Mouse (Mus musculus) midbrain, embryonic 13.5 days (tissue): ENCODE data around the gene Rapgef5. TPM values are rescaled to one million over a fixed set of nuclear protein-coding genes. Genes with fewer than 3 reads are reported as not detected.

Experiments used
- ATAC-seq: fragments of 200-750 bp; cut with Nextera tagmentation; 2 replicates; pipeline ENCODE4 v1.8.0; 2017; ENCODE audit warnings: mild to moderate bottlenecking, moderate TSS enrichment, moderate library complexity
- H3K27ac ChIP-seq: fragments of 300-500 bp; sonication (generic); 2 replicates; pipeline ENCODE4 v1.5.1; 2015; ENCODE audit warnings: inconsistent platforms, mild to moderate bottlenecking, moderate library complexity
- H3K27me3 ChIP-seq: fragments of 300-500 bp; sonication (generic); 2 replicates; pipeline ENCODE4 v1.6.1; 2015; ENCODE audit warnings: mild to moderate bottlenecking, inconsistent platforms
- H3K36me3 ChIP-seq: fragments of 300-500 bp; sonication (generic); 2 replicates; pipeline ENCODE4 v1.6.1; 2015; ENCODE audit warnings: mild to moderate bottlenecking, inconsistent platforms
- H3K4me1 ChIP-seq: fragments of 300-500 bp; sonication (generic); replicated peaks from 2 replicates; pipeline ENCODE4 v1.6.1; 2015; ENCODE audit warnings: inconsistent platforms
- H3K4me2 ChIP-seq: fragments of 300-500 bp; sonication (generic); replicated peaks from 2 replicates; pipeline ENCODE4 v1.6.1; 2015; ENCODE audit warnings: moderate library complexity, mild to moderate bottlenecking, inconsistent platforms
- H3K4me3 ChIP-seq: fragments of 300-500 bp; sonication (generic); replicated peaks from 2 replicates; pipeline ENCODE4 v1.5.1; 2015; ENCODE audit warnings: mild to moderate bottlenecking, inconsistent platforms
- H3K9ac ChIP-seq: fragments of 300-500 bp; sonication (generic); replicated peaks from 2 replicates; pipeline ENCODE4 v1.6.1; 2015; ENCODE audit warnings: mild to moderate bottlenecking, inconsistent platforms
- H3K9me3 ChIP-seq: fragments of 300-500 bp; sonication (generic); 2 replicates; pipeline ENCODE4 v1.6.1; 2016; ENCODE audit warnings: mild to moderate bottlenecking, inconsistent platforms
- WGBS: fragments of 180-500 bp; shearing (Covaris S2); methylation state at CpG from one replicate; pipeline ENCODE4 v1.1.7; 2015; 5-methylcytosine and 5-hydroxymethylcytosine counted together
- polyA plus RNA-seq: library from polyadenylated mRNA; unstranded; fragments of >200 nt; fragmentation: Nextera tagmentation; extraction: Ambion mirVana; gene quantifications from 2 replicates; pipeline ENCODE4 v1.2.1, GENCODE M21; 2015

Rapgef5 gene
- polyA plus RNA-seq, 1 experiment from 2014 or later, result 42.1 TPM

DNA sequence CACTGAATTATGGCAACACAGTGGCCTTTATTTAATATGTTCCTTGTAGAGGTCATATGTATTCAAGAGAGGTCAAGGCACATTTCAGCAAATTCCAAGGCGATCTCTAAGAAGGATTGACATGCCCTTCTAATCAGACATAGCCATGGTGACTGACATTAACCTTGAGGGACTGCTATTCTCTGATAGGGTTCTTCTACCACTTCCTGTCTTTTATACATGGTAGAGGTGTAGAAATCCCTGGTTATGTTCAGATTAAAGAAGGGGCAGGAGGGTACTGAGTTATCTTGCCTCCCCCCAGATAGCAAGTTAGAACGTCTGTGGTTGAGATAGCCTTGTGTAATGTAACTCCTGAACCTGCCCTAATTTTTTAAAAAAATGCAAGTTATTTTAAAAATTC lies 69.1 kb downstream of the Rapgef5 start:
- no peak for ATAC-seq
- Histone ChIP-seq H3K27me3 (no peaks in the 10 kb centered on the region), H3K4me3 (no peak overlapping the region), H3K9me3 (no peaks in the 10 kb centered on the region), H3K27ac (no peak overlapping the region), H3K4me2 (no peak overlapping the region), H3K9ac (no peak overlapping the region), H3K36me3 (no peaks in the 10 kb centered on the region), H3K4me1 (no peaks in the 10 kb centered on the region)
- WGBS, result 92% methylated on average over 2 of the region's 2 CpGs

DNA sequence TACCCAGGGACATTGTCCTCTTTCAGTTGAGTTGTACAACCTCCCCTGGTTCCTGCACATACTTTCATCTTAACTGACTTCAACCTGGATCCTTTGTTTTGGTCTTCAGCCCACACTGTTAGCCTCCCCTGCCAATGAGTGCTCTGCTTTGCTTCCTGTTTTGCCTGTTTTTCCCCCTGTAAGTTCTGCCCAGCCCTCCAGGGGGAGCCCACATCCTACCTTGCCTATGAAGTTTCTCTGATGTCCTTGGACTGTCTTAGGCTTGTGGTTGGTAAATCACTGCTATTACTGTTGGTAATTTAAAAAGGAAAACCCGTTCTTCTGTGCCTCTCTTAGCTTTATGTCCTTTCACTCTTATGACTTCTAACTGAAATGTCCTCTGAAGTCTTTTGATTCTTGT lies 69.8 kb downstream of the Rapgef5 start:
- 41% methylated on average over 1 of the region's 1 CpGs for WGBS
- Histone ChIP-seq H3K27me3 (no peaks in the 10 kb centered on the region), H3K4me3 (no peak overlapping the region), H3K27ac (no peak overlapping the region), H3K4me1 (no peaks in the 10 kb centered on the region), H3K36me3 (no peaks in the 10 kb centered on the region), H3K4me2 (no peak overlapping the region), H3K9ac (no peak overlapping the region), H3K9me3 (no peaks in the 10 kb centered on the region)
- ATAC-seq, result no peak

DNA sequence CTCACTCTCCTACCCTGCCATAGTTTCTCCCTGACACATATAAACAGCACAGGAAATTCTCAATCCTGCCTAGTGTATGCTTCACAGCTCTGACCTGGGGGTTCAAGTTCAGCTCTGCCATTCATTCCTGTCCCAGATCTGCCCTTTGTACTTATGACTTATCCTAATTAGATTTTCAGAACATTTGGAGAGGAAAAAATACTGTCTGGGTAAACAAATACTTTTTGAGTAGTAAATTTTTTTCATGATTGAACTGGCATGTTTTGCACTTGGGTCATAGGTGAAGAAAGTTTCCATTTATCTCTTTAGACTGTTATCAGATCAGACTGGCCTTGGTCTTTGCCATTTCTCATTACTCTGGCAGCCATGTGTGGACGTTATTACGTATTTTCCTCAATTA lies 72.9 kb downstream of the Rapgef5 start:
- no peak overlapping the region for H3K4me3 ChIP-seq
- no peaks in the 10 kb centered on the region for H3K36me3 ChIP-seq
- no peak for ATAC-seq
- peaks cover 3% of the 10 kb centered on the region; the same call in 1 of the 2 replicates for H3K4me1 ChIP-seq
- no peaks in the 10 kb centered on the region for H3K9me3 ChIP-seq
- no peak overlapping the region for H3K4me2 ChIP-seq
- H3K27me3 ChIP-seq, result no peaks in the 10 kb centered on the region
- no peak overlapping the region for H3K27ac ChIP-seq
- 96% methylated on average over 2 of the region's 2 CpGs for WGBS
- H3K9ac ChIP-seq, result no peak overlapping the region

DNA sequence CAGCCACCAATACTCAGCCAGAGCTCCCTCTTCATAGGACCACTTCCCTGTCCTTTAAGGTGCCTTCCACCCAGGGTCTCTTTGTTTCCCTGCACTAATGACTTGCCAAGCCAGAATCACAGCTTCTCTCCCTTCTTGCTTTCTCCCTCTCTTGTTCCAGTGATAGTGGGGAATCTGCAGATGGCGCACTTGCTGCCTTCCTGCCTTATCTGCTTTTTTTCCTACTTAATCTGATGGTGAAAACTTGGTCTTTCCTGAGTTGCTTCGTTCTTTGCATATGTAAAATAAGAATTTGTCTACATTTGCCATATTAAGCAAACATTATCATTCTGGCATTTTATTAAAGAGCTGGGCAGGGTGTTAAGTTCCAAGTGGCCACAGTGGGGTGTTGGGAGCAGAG lies 75.7 kb downstream of the Rapgef5 start:
- 34% methylated on average over 2 of the region's 2 CpGs for WGBS

DNA sequence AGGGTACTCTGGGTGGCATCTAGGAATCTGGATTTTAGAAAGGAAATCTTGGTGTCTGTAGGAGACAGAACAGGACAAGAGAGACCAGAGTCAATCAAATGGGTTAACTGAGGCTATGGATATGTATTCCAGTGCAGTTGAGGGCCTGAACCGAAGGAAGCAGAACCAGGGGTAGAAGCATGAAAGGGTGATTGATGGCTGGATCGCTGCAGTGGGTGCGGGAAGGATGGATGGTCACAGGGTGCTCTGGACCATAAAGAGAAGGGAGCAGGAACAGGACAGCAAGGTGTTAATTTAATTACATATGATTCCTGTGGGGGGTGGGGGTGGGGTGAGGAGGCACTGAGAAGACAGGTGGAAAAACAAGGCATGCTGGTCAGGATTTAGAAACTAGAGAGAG lies 76.3 kb downstream of the Rapgef5 start:
- WGBS, result 73% methylated on average over 3 of the region's 3 CpGs
- no peak overlapping the region for H3K9ac ChIP-seq

More for the DNA sequence above, 75.7 kb downstream of the Rapgef5 start:
- peaks cover 5% of the 10 kb centered on the region; the same call in 1 of the 2 replicates for H3K4me1 ChIP-seq
- ATAC-seq, result no peak
- no peaks in the 10 kb centered on the region for H3K27me3 ChIP-seq
- H3K36me3 ChIP-seq, result no peaks in the 10 kb centered on the region
- no peaks in the 10 kb centered on the region for H3K9me3 ChIP-seq
- no peak overlapping the region for H3K27ac ChIP-seq
- H3K4me2 ChIP-seq, result no peak overlapping the region
- H3K4me3 ChIP-seq, result no peak overlapping the region
- no peak overlapping the region for H3K9ac ChIP-seq

DNA sequence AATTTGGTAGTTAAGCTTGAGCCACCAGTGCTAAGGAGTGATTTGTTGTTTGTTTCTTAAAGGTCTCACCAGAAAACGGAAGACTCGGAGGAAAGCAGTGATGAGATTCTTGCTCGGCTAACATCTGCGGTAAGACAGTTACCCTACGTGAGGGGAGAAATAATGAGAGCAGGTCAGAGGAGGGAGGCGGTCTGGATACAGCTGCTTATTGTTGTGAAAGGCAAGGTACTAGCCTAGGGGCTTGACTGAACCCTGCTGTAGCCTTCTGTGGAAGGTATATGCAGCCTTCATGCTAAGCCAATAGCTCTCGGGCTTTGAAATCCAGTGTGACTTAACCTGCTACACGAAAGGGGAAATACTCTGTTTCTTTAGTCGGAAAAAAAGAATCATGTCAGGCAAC lies 78.9 kb downstream of the Rapgef5 start:
- Histone ChIP-seq H3K4me3 (no peak overlapping the region), H3K27me3 (no peaks in the 10 kb centered on the region), H3K27ac (peak overlapping the region; percentile 39), H3K4me1 (peaks cover 5% of the 10 kb centered on the region; the same call in 1 of the 2 replicates), H3K9ac (no peak overlapping the region), H3K36me3 (no peaks in the 10 kb centered on the region), H3K9me3 (no peaks in the 10 kb centered on the region), H3K4me2 (no peak overlapping the region)
- ATAC-seq, result peak; percentile 79; the same call in 1 of the 2 replicates
- 72% methylated on average over 9 of the region's 9 CpGs for WGBS

More for the DNA sequence above, 76.3 kb downstream of the Rapgef5 start:
- no peak for ATAC-seq
- Histone ChIP-seq H3K4me1 (peaks cover 5% of the 10 kb centered on the region; the same call in 1 of the 2 replicates), H3K27ac (no peak overlapping the region; the same call in 1 of the 2 replicates), H3K4me3 (no peak overlapping the region), H3K36me3 (no peaks in the 10 kb centered on the region), H3K4me2 (no peak overlapping the region), H3K9me3 (no peaks in the 10 kb centered on the region), H3K27me3 (no peaks in the 10 kb centered on the region)

DNA sequence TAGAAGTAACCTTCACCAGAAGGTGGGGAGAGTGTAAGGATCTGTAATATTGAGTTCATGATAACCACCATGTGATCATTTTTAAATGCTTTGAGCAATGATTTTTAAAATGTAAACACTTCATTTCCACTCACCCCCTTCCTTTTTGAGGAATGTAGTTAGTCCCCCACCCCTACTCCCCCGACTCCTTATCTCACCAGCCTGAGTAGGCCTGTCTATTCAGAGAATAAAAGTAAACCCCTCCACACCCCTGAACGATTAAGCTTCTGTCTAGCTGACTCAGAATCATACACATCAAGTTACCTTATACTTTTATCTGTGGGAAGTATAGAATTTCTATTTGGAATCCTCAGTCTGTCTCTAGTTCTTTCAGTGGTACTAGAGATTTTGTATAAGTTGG lies 81.9 kb downstream of the Rapgef5 start:
- Histone ChIP-seq H3K4me2 (no peak overlapping the region), H3K27me3 (no peaks in the 10 kb centered on the region), H3K27ac (no peak overlapping the region), H3K36me3 (no peaks in the 10 kb centered on the region), H3K9ac (no peak overlapping the region), H3K9me3 (no peaks in the 10 kb centered on the region), H3K4me1 (0 out of 2 replicates have a peak, but pooled peaks cover 2% of the 10 kb centered on the region), H3K4me3 (no peak overlapping the region)
- ATAC-seq, result no peak
- WGBS, result 70% methylated on average over 2 of the region's 2 CpGs

DNA sequence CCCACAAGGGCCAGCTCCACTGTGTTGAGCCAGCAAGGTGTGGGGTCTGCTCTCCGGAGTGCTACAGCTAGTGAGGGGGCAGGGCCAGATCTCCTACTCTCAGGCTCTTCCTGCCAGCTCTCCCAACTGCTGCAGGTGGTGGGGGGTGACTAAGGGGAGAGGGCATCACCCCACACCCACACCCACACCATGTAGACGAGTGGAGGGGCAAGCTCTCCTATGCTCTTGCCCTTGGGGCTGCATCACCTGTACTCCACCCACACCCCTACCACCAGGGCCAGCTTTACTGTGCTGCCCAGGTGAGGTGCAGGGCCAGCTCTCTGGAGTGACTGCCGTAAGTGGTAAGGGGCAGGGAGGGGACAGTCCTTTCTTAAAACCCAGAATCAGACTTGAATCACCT lies 89.7 kb downstream of the Rapgef5 start:
- Histone ChIP-seq H3K4me3 (no peak overlapping the region), H3K27ac (no peak overlapping the region), H3K4me2 (no peak overlapping the region), H3K9ac (no peak overlapping the region), H3K36me3 (no peaks in the 10 kb centered on the region), H3K9me3 (no peaks in the 10 kb centered on the region), H3K27me3 (no peaks in the 10 kb centered on the region), H3K4me1 (no peaks in the 10 kb centered on the region)
- WGBS, result 75% methylated on average over 3 of the region's 3 CpGs
- ATAC-seq, result 0 out of 2 replicates have a peak, but pooled peaks have one; percentile 20

DNA sequence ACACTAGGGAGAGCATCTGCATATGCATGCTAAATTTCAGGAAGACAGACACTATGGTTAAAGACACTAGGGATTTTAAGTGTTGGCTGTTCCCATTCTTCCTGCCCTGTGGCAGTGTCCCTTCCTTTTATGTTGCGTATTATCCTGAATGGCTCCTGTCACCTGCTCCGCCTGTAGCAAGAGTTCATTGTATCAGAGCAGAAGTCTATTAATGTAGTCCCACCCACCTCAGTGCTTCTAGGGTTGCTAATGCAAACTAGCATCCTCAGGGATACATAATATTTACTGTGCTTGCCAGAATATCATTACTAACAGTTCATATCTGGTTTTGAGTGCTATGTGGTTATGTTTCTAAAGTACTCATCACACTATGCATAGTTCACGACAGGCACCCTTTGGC lies 96.4 kb downstream of the Rapgef5 start:
- Histone ChIP-seq H3K4me2 (no peak overlapping the region), H3K4me3 (no peak overlapping the region), H3K27me3 (no peaks in the 10 kb centered on the region), H3K9me3 (no peaks in the 10 kb centered on the region), H3K36me3 (no peaks in the 10 kb centered on the region), H3K27ac (peak overlapping the region; percentile 35; the same call in 1 of the 2 replicates), H3K9ac (no peak overlapping the region), H3K4me1 (peaks cover 12% of the 10 kb centered on the region)
- peak; percentile 71 for ATAC-seq
- 53% methylated on average over 3 of the region's 3 CpGs for WGBS

DNA sequence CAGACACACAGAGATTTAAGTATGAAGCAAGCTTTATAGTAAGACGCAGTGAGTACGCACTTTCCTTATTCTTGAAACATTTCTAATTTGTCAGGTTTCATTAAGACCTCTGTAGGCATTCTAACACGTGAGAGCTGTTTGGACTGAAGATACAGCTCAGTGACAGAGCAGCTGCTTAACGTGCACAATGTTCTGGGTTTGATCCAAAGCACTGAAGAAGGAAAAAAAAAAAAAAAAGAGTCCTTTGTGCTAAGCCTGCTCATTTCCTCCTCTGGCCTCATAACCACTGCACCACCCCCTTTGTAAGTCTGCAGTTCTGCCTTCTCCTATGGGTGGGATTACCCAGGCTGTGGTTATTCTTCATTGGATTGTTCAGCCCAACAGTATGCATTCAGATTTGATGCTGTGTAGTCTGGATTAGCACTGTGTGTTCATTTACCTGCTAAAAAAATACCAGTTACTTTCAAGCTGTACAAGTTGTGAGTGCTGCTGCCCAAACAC lies 103.3 kb downstream of the Rapgef5 start:
- no peak overlapping the region for H3K9ac ChIP-seq
- H3K27ac ChIP-seq, result no peak overlapping the region
- WGBS, result 64% methylated on average over 4 of the region's 4 CpGs
- ATAC-seq, result no peak
- no peak overlapping the region for H3K4me3 ChIP-seq
- H3K27me3 ChIP-seq, result no peaks in the 10 kb centered on the region
- no peaks in the 10 kb centered on the region for H3K9me3 ChIP-seq
- no peaks in the 10 kb centered on the region for H3K36me3 ChIP-seq
- H3K4me1 ChIP-seq, result 0 out of 2 replicates have a peak, but pooled peaks cover 5% of the 10 kb centered on the region
- H3K4me2 ChIP-seq, result no peak overlapping the region

DNA sequence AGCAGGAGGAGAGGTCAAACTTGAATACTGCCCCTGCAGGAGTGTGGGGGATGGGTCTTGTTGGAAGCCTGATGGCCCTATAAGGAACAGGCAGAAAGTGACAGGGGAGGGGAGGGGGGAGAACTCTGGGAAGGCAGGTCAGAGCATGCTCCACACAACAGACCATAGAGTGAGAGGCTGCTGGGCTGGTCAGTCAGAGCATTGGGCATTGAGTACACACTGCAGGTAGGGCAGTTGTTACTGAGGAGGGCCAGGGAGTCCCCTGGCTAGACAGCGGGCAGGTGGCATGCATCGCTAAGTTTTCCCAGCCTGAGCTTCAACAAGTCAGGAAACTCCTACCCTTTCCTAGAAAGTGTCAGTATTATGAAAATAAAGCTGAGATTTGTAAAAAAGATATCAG lies 106.7 kb downstream of the Rapgef5 start:
- 89% methylated on average over 2 of the region's 2 CpGs for WGBS
- Histone ChIP-seq H3K36me3 (no peaks in the 10 kb centered on the region), H3K27ac (no peak overlapping the region), H3K4me1 (peaks cover 11% of the 10 kb centered on the region; the same call in 1 of the 2 replicates), H3K27me3 (no peaks in the 10 kb centered on the region), H3K9ac (no peak overlapping the region), H3K9me3 (no peaks in the 10 kb centered on the region), H3K4me2 (no peak overlapping the region), H3K4me3 (no peak overlapping the region)
- ATAC-seq, result no peak

DNA sequence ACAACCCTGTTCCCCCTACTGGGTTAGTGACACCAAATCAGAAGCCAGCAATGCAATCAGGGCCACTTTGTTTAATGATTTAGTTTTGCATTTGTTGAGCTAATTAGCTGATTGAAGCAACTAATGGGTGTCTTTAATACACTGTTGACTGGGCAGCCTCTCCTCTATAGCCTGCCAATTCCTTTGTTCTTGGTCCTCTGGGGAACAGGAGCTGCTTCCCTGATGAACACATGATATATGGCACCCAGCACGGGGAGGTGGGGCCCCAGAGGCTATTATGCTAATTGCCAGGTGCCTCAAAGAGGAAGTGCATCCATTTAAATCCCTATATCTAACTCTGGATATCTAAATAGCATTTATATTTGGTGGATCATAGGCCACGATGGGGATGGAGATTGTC lies 111.0 kb downstream of the Rapgef5 start:
- peak; percentile 82 for ATAC-seq
- Histone ChIP-seq H3K4me1 (peaks cover 16% of the 10 kb centered on the region), H3K9me3 (no peaks in the 10 kb centered on the region), H3K27ac (no peak overlapping the region), H3K4me3 (no peak overlapping the region), H3K36me3 (no peaks in the 10 kb centered on the region), H3K9ac (no peak overlapping the region), H3K27me3 (no peaks in the 10 kb centered on the region), H3K4me2 (no peak overlapping the region)
- whole genome bisulfite sequencing, result 43% methylated on average over 2 of the region's 2 CpGs
